Mouse (Mus musculus): ENCODE data around the gene 4930455H04Rik. TPM values are rescaled to one million over a fixed set of nuclear protein-coding genes. Genes with fewer than 3 reads are reported as not detected.

4930455H04Rik gene
- polyA plus RNA-seq, 1 experiment = not detected

DNA sequence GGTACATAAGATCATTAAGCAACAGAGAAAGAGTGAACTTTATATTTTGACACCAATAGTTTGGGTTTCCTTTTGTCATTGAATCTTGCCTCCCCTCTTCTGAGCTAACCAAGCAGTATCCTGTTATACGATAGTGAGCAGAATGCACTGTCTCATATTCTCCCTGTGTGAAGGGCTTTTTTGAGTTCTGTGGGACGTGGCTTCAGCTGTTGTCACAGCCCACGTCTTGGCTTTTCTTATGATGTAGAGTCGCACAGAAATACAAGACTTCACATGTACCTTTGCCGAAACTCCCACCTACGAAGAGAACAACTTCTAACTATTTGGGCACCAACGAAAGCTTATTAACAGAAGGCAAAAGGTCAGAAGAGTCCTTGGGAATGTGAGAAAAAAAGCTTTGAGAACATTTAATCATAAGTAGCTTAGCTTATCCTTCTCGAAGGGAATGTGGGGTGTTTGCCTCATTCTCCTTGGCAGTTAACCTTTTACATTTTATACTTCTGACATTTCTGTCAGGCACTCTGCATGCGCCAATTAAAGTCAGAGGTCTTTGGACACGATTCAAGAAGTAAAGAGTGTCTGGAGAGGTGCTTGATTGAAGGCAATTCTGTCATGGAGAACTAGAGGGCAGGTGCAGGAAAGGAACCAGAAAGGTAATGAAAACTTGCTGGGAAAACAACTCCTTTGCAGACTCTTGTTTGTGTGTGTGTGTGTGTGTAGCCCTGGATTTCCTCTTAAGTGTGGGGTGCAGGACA, 27.1 kb upstream of the 4930455H04Rik start:
- no peak for TF ChIP-seq POLR2A (IDR thresholded peaks at IDR 0.05; ENCODE audit: low read depth, low read length)
- TF ChIP-seq CTCF (IDR thresholded peaks at IDR 0.05; ENCODE audit: extremely low read depth, insufficient read depth, insufficient read length, insufficient replicate concordance) = no peak

DNA sequence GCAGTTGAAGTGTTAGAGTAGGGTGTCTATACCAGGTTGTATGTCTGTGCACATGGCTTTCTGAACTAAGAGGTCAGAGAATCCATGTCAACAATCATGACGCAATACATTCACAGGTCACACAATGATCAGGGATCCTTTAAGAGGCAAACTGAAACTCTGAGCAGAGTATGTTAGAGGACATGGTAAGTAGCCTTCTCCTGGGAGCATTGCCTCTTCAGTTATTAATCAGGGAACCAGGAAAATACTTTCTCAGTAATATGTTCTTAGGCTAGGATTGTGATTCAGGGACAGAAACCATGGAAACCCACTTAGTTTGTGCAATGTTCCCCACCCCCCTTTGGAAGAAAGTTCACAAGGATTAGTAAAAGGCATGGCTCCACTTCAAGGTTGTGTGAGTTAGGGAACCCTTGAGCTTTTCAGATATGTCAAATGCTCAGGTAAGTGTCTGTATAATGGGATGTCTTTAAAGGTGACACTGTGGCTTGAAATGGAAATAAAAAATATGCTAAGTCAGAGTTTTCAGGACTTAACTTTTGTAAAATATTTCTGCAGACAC, 26.4 kb upstream of the 4930455H04Rik start:
- H3K36me3 ChIP-seq (ENCODE audit: control insufficient read depth, insufficient read depth, low read length) = no peaks in the 10 kb centered on the region
- no peak overlapping the region for H3K27ac ChIP-seq (ENCODE audit: insufficient read depth, low read length)
- no peaks in the 10 kb centered on the region for H3K27me3 ChIP-seq (ENCODE audit: control insufficient read depth, insufficient read depth, low read length)
- TF ChIP-seq POLR2A (IDR thresholded peaks at IDR 0.05; ENCODE audit: low read depth, low read length) = no peak
- no peak for TF ChIP-seq CTCF (IDR thresholded peaks at IDR 0.05; ENCODE audit: extremely low read depth, insufficient read depth, insufficient read length, insufficient replicate concordance)
- no peak for DNase-seq (ENCODE audit: low read depth in 1 of 2, low spot score in 2 of 2)
- 94% methylated on average over 1 of the region's 1 CpGs for WGBS
- H3K4me3 ChIP-seq (ENCODE audit: extremely low read depth, insufficient read depth, insufficient read length) = no peak overlapping the region
- no peaks in the 10 kb centered on the region for H3K4me1 ChIP-seq (ENCODE audit: control insufficient read depth, insufficient read depth, insufficient read length)

More for the DNA sequence above, 27.1 kb upstream of the 4930455H04Rik start:
- H3K4me1 ChIP-seq (ENCODE audit: control insufficient read depth, insufficient read depth, insufficient read length) = no peaks in the 10 kb centered on the region
- 85% methylated on average over 10 of the region's 10 CpGs for WGBS
- no peak overlapping the region for H3K4me3 ChIP-seq (ENCODE audit: extremely low read depth, insufficient read depth, insufficient read length)
- no peaks in the 10 kb centered on the region for H3K36me3 ChIP-seq (ENCODE audit: control insufficient read depth, insufficient read depth, low read length)
- no peak for DNase-seq (ENCODE audit: low read depth in 1 of 2, low spot score in 2 of 2)
- H3K27me3 ChIP-seq (ENCODE audit: control insufficient read depth, insufficient read depth, low read length) = no peaks in the 10 kb centered on the region
- H3K27ac ChIP-seq (ENCODE audit: insufficient read depth, low read length) = no peak overlapping the region

DNA sequence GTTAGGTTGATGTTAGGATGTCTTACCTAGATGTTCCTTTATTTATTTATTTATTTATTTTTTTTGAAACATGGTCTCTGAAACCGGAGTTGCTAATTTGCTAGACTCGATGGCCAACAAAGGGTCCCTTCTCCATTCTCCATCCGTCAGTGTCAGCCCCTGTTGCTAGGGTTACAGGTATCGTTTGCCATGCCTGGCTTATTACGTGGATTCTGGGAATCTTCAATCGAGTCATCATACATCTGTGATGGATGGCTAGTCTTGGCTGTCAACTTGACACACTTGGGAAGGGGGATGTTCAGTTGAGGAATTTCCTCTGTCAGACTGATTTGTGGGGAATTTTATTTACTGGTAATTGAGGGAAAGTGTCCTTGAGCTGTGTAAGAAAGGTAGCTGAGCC, 25.3 kb upstream of the 4930455H04Rik start:
- DNase-seq (ENCODE audit: low read depth in 1 of 2, low spot score in 2 of 2) = no peak
- H3K4me1 ChIP-seq (ENCODE audit: control insufficient read depth, insufficient read depth, insufficient read length) = no peaks in the 10 kb centered on the region
- no peak overlapping the region for H3K4me3 ChIP-seq (ENCODE audit: extremely low read depth, insufficient read depth, insufficient read length)
- TF ChIP-seq POLR2A (IDR thresholded peaks at IDR 0.05; ENCODE audit: low read depth, low read length) (no peak), CTCF (IDR thresholded peaks at IDR 0.05; ENCODE audit: extremely low read depth, insufficient read depth, insufficient read length, insufficient replicate concordance) (no peak)
- 92% methylated on average over 6 of the region's 6 CpGs for WGBS
- no peaks in the 10 kb centered on the region for H3K36me3 ChIP-seq (ENCODE audit: control insufficient read depth, insufficient read depth, low read length)
- no peaks in the 10 kb centered on the region for H3K27me3 ChIP-seq (ENCODE audit: control insufficient read depth, insufficient read depth, low read length)
- H3K27ac ChIP-seq (ENCODE audit: insufficient read depth, low read length) = no peak overlapping the region

DNA sequence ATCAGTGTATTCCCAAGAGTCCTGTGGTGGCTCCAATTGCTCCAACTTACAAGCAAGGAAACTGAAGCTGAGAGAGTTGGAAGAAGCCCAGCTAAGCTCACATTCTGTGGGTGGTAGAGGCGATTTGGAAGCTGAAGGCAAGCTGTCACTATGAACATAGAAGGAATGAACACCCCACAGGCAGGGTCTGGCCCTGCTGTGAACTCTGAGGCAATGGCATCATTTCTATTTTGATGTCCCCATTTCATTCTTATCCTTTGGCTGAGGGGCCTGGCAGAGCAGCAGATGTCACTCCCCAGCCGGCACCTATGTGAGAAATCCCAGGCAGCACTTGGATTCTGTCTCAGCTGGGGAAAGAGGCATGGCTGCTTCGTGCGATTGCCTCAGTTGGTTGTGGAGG, 24.6 kb upstream of the 4930455H04Rik start:
- Histone ChIP-seq H3K27ac (ENCODE audit: insufficient read depth, low read length) (no peak overlapping the region), H3K27me3 (ENCODE audit: control insufficient read depth, insufficient read depth, low read length) (no peaks in the 10 kb centered on the region), H3K36me3 (ENCODE audit: control insufficient read depth, insufficient read depth, low read length) (no peaks in the 10 kb centered on the region), H3K4me3 (ENCODE audit: extremely low read depth, insufficient read depth, insufficient read length) (no peak overlapping the region), H3K4me1 (ENCODE audit: control insufficient read depth, insufficient read depth, insufficient read length) (no peaks in the 10 kb centered on the region)
- no peak for DNase-seq (ENCODE audit: low read depth in 1 of 2, low spot score in 2 of 2)
- WGBS = 90% methylated on average over 4 of the region's 4 CpGs
- TF ChIP-seq CTCF (IDR thresholded peaks at IDR 0.05; ENCODE audit: extremely low read depth, insufficient read depth, insufficient read length, insufficient replicate concordance) = no peak
- TF ChIP-seq POLR2A (IDR thresholded peaks at IDR 0.05; ENCODE audit: low read depth, low read length) = no peak

DNA sequence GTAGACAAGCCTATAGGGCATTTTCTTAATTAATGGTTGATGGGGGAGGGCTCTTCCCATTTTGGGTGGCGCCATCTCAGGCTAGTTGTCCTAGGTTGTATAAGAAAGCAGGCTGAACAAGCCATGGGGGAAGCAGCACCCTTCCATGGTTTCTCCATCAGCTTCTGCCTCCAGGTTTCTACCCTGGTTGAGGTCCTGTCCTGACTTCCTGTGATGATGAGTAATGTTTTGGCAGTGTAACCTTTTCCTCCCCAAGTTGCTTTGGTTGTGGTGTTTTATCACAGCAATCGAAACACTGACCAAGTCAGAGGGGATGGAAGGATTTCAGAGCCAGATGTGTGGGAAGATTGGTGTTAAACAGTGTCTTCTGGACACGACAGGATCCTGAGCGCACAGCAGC, 21.6 kb upstream of the 4930455H04Rik start:
- 78% methylated on average over 4 of the region's 4 CpGs for WGBS

DNA sequence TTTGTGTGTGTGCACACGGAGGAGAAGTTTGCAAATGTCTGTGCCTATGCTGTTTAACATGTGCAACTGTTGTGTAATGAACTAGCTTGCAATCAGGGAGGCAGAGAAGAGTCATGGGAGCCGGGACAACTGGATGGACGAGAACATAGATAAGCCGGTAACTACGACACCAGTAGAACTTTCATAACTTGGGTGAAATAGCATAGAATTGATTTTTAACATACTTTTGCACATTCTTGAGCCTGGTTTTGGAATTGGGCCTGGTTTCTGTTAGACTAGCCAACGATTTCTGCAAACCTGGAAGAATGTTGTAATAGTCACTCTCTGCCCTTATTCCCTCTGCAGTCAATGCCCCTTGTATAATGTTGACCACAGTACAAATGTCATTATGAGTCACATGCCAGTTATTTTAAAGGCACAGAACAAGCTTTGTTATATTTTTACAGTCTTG, 17.4 kb upstream of the 4930455H04Rik start:
- no peaks in the 10 kb centered on the region for H3K36me3 ChIP-seq (ENCODE audit: control insufficient read depth, insufficient read depth, low read length)
- no peaks in the 10 kb centered on the region for H3K4me1 ChIP-seq (ENCODE audit: control insufficient read depth, insufficient read depth, insufficient read length)
- TF ChIP-seq CTCF (IDR thresholded peaks at IDR 0.05; ENCODE audit: extremely low read depth, insufficient read depth, insufficient read length, insufficient replicate concordance) = no peak
- no peak for TF ChIP-seq POLR2A (IDR thresholded peaks at IDR 0.05; ENCODE audit: low read depth, low read length)
- H3K4me3 ChIP-seq (ENCODE audit: extremely low read depth, insufficient read depth, insufficient read length) = no peak overlapping the region
- WGBS = 86% methylated on average over 6 of the region's 6 CpGs
- H3K27me3 ChIP-seq (ENCODE audit: control insufficient read depth, insufficient read depth, low read length) = no peaks in the 10 kb centered on the region
- H3K27ac ChIP-seq (ENCODE audit: insufficient read depth, low read length) = no peak overlapping the region
- no peak for DNase-seq (ENCODE audit: low read depth in 1 of 2, low spot score in 2 of 2)

More for the DNA sequence above, 21.6 kb upstream of the 4930455H04Rik start:
- Histone ChIP-seq H3K27me3 (ENCODE audit: control insufficient read depth, insufficient read depth, low read length) (no peaks in the 10 kb centered on the region), H3K36me3 (ENCODE audit: control insufficient read depth, insufficient read depth, low read length) (no peaks in the 10 kb centered on the region), H3K4me3 (ENCODE audit: extremely low read depth, insufficient read depth, insufficient read length) (no peak overlapping the region), H3K4me1 (ENCODE audit: control insufficient read depth, insufficient read depth, insufficient read length) (no peaks in the 10 kb centered on the region), H3K27ac (ENCODE audit: insufficient read depth, low read length) (no peak overlapping the region)
- no peak for TF ChIP-seq CTCF (IDR thresholded peaks at IDR 0.05; ENCODE audit: extremely low read depth, insufficient read depth, insufficient read length, insufficient replicate concordance)
- TF ChIP-seq POLR2A (IDR thresholded peaks at IDR 0.05; ENCODE audit: low read depth, low read length) = no peak
- no peak for DNase-seq (ENCODE audit: low read depth in 1 of 2, low spot score in 2 of 2)

DNA sequence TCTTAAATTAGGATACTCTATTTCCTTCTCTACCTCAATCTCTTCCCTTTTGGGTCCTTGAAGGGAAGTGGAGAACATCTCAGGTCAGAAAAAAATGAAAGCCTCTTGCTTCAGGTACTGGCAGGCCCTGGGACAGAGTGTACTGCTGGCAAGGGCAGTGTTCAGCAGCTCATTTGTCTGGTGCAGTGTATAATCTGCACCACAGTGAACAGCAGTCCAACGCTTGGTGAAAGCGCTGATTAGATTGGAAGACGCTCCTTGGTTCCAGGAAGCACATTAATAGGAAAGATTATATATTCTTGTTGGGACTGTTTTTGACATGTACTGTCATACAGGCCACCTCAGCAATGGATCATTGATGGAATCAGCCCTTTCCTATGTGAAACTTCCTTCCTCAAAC, 16.6 kb upstream of the 4930455H04Rik start:
- Histone ChIP-seq H3K27me3 (ENCODE audit: control insufficient read depth, insufficient read depth, low read length) (no peaks in the 10 kb centered on the region), H3K4me3 (ENCODE audit: extremely low read depth, insufficient read depth, insufficient read length) (no peak overlapping the region), H3K27ac (ENCODE audit: insufficient read depth, low read length) (no peak overlapping the region), H3K4me1 (ENCODE audit: control insufficient read depth, insufficient read depth, insufficient read length) (no peaks in the 10 kb centered on the region), H3K36me3 (ENCODE audit: control insufficient read depth, insufficient read depth, low read length) (no peaks in the 10 kb centered on the region)
- no peak for TF ChIP-seq CTCF (IDR thresholded peaks at IDR 0.05; ENCODE audit: extremely low read depth, insufficient read depth, insufficient read length, insufficient replicate concordance)
- DNase-seq (ENCODE audit: low read depth in 1 of 2, low spot score in 2 of 2) = no peak
- WGBS = 94% methylated on average over 3 of the region's 3 CpGs

Data from spleen, adult 2 months (tissue).